Mouse (Mus musculus) brown adipose tissue, adult 24 weeks (tissue): ENCODE data around the gene Ttc30b. TPM values are rescaled to one million over a fixed set of nuclear protein-coding genes. Genes with fewer than 3 reads are reported as not detected.

ENCODE experiments used
- H3K27ac ChIP-seq: fragments of 200-500 bp; replicated peaks from 2 replicates; pipeline ENCODE4 v1.5.1; 2012; ENCODE audit warnings: low read depth, mild to moderate bottlenecking, low read length
- H3K4me1 ChIP-seq: fragments of 200-500 bp; 2 replicates; pipeline ENCODE4 v1.6.1; 2012; ENCODE audit warnings: low read length, mixed read lengths; ENCODE audit not compliant: control insufficient read depth, insufficient read depth, insufficient read length
- H3K4me3 ChIP-seq: fragments of 200-500 bp; 2 replicates; pipeline ENCODE4 v1.5.1; 2012; ENCODE audit warnings: low read depth, mild to moderate bottlenecking, low read length, moderate library complexity; ENCODE audit not compliant: insufficient read depth
- polyA plus RNA-seq: library from polyadenylated mRNA; stranded (reverse); fragments of >200 nt; gene quantifications from 2 replicates; pipeline ENCODE4 v1.2.4, GENCODE M21; 2012; ENCODE audit not compliant: missing spikeins, insufficient read depth, insufficient read length

Ttc30b gene
- polyA plus RNA-seq, 1 experiment, result 20.1 TPM

DNA sequence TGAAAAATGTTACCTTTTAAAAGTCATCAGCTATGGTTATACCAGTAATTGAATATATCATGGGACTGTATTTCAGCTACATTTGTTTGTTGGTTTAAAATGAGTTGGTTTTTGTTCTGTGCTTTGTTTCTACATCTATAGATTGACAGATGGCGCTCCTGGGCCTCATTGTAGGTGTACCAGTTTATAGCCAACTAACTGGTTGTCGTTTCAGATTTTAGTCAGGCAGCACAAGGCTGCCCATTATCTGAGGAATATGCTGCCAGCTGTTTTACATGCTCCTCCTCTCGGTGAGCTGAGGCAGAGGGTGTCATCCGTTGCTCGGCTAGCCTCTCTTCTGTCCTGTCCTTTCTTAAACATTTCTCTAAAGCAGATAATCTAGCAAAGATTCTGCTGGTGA, 12.3 kb downstream of the Ttc30b start:
- no peak overlapping the region for H3K4me3 ChIP-seq
- no peak overlapping the region for H3K27ac ChIP-seq
- H3K4me1 ChIP-seq, result no peaks in the 10 kb centered on the region

- Histone ChIP-seq H3K4me3 (no peak overlapping the region), H3K27ac (no peak overlapping the region), H3K4me1 (no peaks in the 10 kb centered on the region)
Observed at GRCm38 (mm10) chr2:75923807-75924340, 14.5 kb downstream of the Ttc30b start.

- no peak overlapping the region for H3K27ac ChIP-seq
- H3K4me1 ChIP-seq, result no peaks in the 10 kb centered on the region
- no peak overlapping the region for H3K4me3 ChIP-seq
Observed at GRCm38 (mm10) chr2:75915040-75915439, 23.3 kb downstream of the Ttc30b start.

GRCm38 (mm10) chr2:75907142-75907541, 31.2 kb downstream of the Ttc30b start:
- Histone ChIP-seq H3K4me3 (no peak overlapping the region), H3K4me1 (no peaks in the 10 kb centered on the region), H3K27ac (no peak overlapping the region)

GRCm38 (mm10) chr2:75901869-75902268, 36.5 kb downstream of the Ttc30b start:
- Histone ChIP-seq H3K4me3 (no peak overlapping the region), H3K4me1 (no peaks in the 10 kb centered on the region), H3K27ac (no peak overlapping the region)

- Histone ChIP-seq H3K4me1 (no peaks in the 10 kb centered on the region), H3K4me3 (no peak overlapping the region), H3K27ac (no peak overlapping the region)
Observed at GRCm38 (mm10) chr2:75900281-75900680, 38.1 kb downstream of the Ttc30b start.

DNA sequence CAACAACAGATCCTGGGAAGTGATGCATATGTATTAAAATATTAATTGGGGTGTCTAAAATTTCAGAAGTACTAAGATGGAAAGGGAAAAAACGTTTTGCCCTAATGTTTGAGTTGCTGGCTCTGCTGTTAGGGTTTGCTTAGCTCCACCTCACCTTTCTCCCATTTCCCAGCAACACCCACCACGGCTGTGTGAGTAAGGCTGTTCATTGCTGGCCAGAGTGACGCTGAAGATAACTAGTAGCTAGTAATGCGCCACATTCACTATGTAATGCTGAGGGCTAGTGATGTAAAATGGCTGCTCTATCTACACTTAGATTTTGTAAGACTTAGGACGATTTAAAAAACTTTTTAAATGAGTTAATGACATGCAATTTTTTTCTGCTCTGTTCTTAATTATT, 42.7 kb downstream of the Ttc30b start:
- H3K4me3 ChIP-seq, result no peak overlapping the region
- H3K27ac ChIP-seq, result no peak overlapping the region
- no peaks in the 10 kb centered on the region for H3K4me1 ChIP-seq

GRCm38 (mm10) chr2:75891981-75892380, 46.4 kb downstream of the Ttc30b start:
- Histone ChIP-seq H3K4me1 (no peaks in the 10 kb centered on the region), H3K27ac (no peak overlapping the region), H3K4me3 (no peak overlapping the region)

Other genes starting within 250 kb of the Ttc30b start
- gene Nfe2l2, start 233.9 kb downstream of the Ttc30b start, polyA plus RNA-seq, result 50.2 and 50.6 TPM in 2 replicates
- 14.5 and 17.6 TPM in 2 replicates for gene Agps, start 106.4 kb downstream of the Ttc30b start, polyA plus RNA-seq
- gene Ttc30a2, start 39.6 kb upstream of the Ttc30b start, polyA plus RNA-seq, result not detected in 2 replicates
- gene Ttc30a1, start 43.4 kb upstream of the Ttc30b start, polyA plus RNA-seq, result 1.5 TPM in 1 of 2 replicates, not detected in the other